Mouse (Mus musculus): ENCODE results near the gene Tom1.
A peak's percentile ranks its signal among the peaks of the same experiment; 100 is the strongest.

Gene Tom1

GRCm38 (mm10) chr8:75033511-75034243, at the start of gene Tom1:
Tom1 (plus strand) TSS chr8:75033705.
- peak; percentile 99 for DNase-seq (ENCODE audit: low spot score)

- DNase-seq (ENCODE audit: low spot score): no peak
These were observed 46.1 kb upstream of the Tom1 start for GRCm38 (mm10) chr8:74987436-74987835.

GRCm38 (mm10) chr8:74990021-74990420, 43.5 kb upstream of the Tom1 start:
- DNase-seq (ENCODE audit: low spot score): no peak

- DNase-seq (ENCODE audit: low spot score): no peak
These were observed 40.4 kb upstream of the Tom1 start, which contains the start of gene Hmgxb4 for GRCm38 (mm10) chr8:74993081-74993474. Hmgxb4 (plus strand) TSS chr8:74993356.

- DNase-seq (ENCODE audit: low spot score): peak; percentile 83
These were observed 39.7 kb upstream of the Tom1 start for GRCm38 (mm10) chr8:74993475-74994451.

GRCm38 (mm10) chr8:74994540-74994939, 39.0 kb upstream of the Tom1 start:
- peak; percentile 25 for DNase-seq (ENCODE audit: low spot score)

- no peak for DNase-seq (ENCODE audit: low spot score)
These were observed 33.1 kb upstream of the Tom1 start for GRCm38 (mm10) chr8:75000431-75000830.

- DNase-seq (ENCODE audit: low spot score): no peak
These were observed 24.7 kb upstream of the Tom1 start for GRCm38 (mm10) chr8:75008826-75009225.

- DNase-seq (ENCODE audit: low spot score): no peak
These were observed 19.9 kb upstream of the Tom1 start for GRCm38 (mm10) chr8:75013557-75013956.

- no peak for DNase-seq (ENCODE audit: low spot score)
These were observed 19.5 kb upstream of the Tom1 start for GRCm38 (mm10) chr8:75013964-75014363.

- no peak for DNase-seq (ENCODE audit: low spot score)
These were observed 17.5 kb upstream of the Tom1 start for GRCm38 (mm10) chr8:75015981-75016380.

GRCm38 (mm10) chr8:75016422-75016821, 17.1 kb upstream of the Tom1 start:
- no peak for DNase-seq (ENCODE audit: low spot score)

GRCm38 (mm10) chr8:75018274-75018972, 15.1 kb upstream of the Tom1 start:
- no peak for DNase-seq (ENCODE audit: low spot score)

GRCm38 (mm10) chr8:75023660-75024316, 9.7 kb upstream of the Tom1 start:
- DNase-seq (ENCODE audit: low spot score): no peak

- no peak for DNase-seq (ENCODE audit: low spot score)
These were observed 7.7 kb upstream of the Tom1 start for GRCm38 (mm10) chr8:75025809-75026208.

- no peak for DNase-seq (ENCODE audit: low spot score)
These were observed 3.0 kb upstream of the Tom1 start for GRCm38 (mm10) chr8:75030453-75031024.

- no peak for DNase-seq (ENCODE audit: low spot score)
These were observed 544 bp upstream of the Tom1 start for GRCm38 (mm10) chr8:75032961-75033360.

- no peak for DNase-seq (ENCODE audit: low spot score)
These were observed 780 bp downstream of the Tom1 start for GRCm38 (mm10) chr8:75034285-75034684.

GRCm38 (mm10) chr8:75035640-75036039, 2.1 kb downstream of the Tom1 start:
- no peak for DNase-seq (ENCODE audit: low spot score)

- DNase-seq (ENCODE audit: low spot score): no peak
These were observed 5.0 kb downstream of the Tom1 start for GRCm38 (mm10) chr8:75038497-75038896.

- DNase-seq (ENCODE audit: low spot score): no peak
These were observed 6.2 kb downstream of the Tom1 start for GRCm38 (mm10) chr8:75039754-75040153.

Measured in c-Kit-positive CD71-positive TER-119-positive erythroid progenitor cells, embryonic 14.5 days (primary cell).